Mouse (Mus musculus) cerebellum, adult 9-11 months (tissue): ENCODE measurements around the gene Mms19.
"Not testable (repeated sequence)": the region's sequence is repeated elsewhere in the genome, so short reads cannot be mapped to it uniquely, and the experiment has no call there.

Experiments
- DNase-seq: peaks from one replicate; pipeline ENCODE4 v3.0.0; 2022

The Mms19 gene

GRCm38 (mm10) chr19:41920412-41921067 is 60.4 kb downstream of the Mms19 start:
- DNase-seq, result no peak

- DNase-seq, result no peak
Observed at GRCm38 (mm10) chr19:41919471-41919870, 61.5 kb downstream of the Mms19 start.

GRCm38 (mm10) chr19:41916853-41917252 is 64.1 kb downstream of the Mms19 start:
- no peak for DNase-seq

- DNase-seq, result no peak
Observed at GRCm38 (mm10) chr19:41915294-41915693, 65.7 kb downstream of the Mms19 start.

- not testable (repeated sequence) for DNase-seq
Observed at GRCm38 (mm10) chr19:41914592-41914882, 66.4 kb downstream of the Mms19 start.

- DNase-seq, result no peak
Observed at GRCm38 (mm10) chr19:41913774-41914591, 67.0 kb downstream of the Mms19 start.

- peak; percentile 79 for DNase-seq
Observed at GRCm38 (mm10) chr19:41912121-41913080, 68.6 kb downstream of the Mms19 start.

GRCm38 (mm10) chr19:41911178-41912073 is 69.5 kb downstream of the Mms19 start, which contains the start of gene Pgam1:
TSS of gene Pgam1 (plus strand) at chr19:41911923.
- DNase-seq, result peak; percentile 98

- DNase-seq, result no peak
Observed at GRCm38 (mm10) chr19:41910396-41910795, 70.6 kb downstream of the Mms19 start.

- peak; percentile 36 for DNase-seq
Observed at GRCm38 (mm10) chr19:41908736-41909135, 72.2 kb downstream of the Mms19 start.

GRCm38 (mm10) chr19:41907079-41907760 is 73.7 kb downstream of the Mms19 start:
- no peak for DNase-seq

GRCm38 (mm10) chr19:41906311-41907078 is 74.5 kb downstream of the Mms19 start:
- DNase-seq, result no peak

GRCm38 (mm10) chr19:41905246-41905645 is 75.7 kb downstream of the Mms19 start:
- DNase-seq, result no peak

GRCm38 (mm10) chr19:41902848-41903593 is 77.9 kb downstream of the Mms19 start:
- no peak for DNase-seq

GRCm38 (mm10) chr19:41901696-41902095 is 79.3 kb downstream of the Mms19 start:
- no peak for DNase-seq

- no peak for DNase-seq
Observed at GRCm38 (mm10) chr19:41900495-41901090, 80.4 kb downstream of the Mms19 start.

- DNase-seq, result peak; percentile 45
Observed at GRCm38 (mm10) chr19:41898860-41899259, 82.1 kb downstream of the Mms19 start.

- no peak for DNase-seq
Observed at GRCm38 (mm10) chr19:41896319-41896711, 84.6 kb downstream of the Mms19 start.
